Mouse (Mus musculus) lung, adult 18-20 months (tissue): ENCODE measurements around the gene Lrrc29.

Experiments
- DNase-seq, 2 experiments: peaks; one replicate each; pipeline ENCODE4 v3.0.0; 2022; ENCODE audit warnings: mixed read lengths in 2 of 2

The Lrrc29 gene

GRCm38 (mm10) chr8:105343791-105344574 lies 17.9 kb upstream of the Lrrc29 start:
- peak; percentile 48 to 76 for DNase-seq

- DNase-seq, result no peak
These were observed 16.7 kb upstream of the Lrrc29 start for GRCm38 (mm10) chr8:105342768-105343167.

DNA sequence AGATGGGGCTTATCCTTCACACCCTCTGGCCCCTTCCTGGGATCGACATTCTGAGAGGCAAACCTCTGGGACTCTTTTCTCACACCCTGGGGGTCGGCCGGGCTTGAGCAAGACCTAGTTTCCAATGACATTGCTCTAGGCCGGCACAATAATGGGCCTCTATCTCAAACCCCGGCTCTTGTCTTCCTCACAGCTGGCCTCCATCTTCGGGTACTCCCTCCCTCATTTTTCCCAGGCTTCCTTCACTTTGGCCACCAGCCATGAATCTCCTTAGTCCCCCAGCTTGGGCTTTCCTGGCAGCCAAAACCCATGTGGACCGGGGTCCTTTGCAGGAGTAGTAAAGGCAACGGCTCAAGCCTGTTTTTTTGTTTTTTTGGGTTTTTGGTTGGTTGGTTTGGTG lies 15.3 kb upstream of the Lrrc29 start:
- DNase-seq, result peak; percentile 71 to 80

DNA sequence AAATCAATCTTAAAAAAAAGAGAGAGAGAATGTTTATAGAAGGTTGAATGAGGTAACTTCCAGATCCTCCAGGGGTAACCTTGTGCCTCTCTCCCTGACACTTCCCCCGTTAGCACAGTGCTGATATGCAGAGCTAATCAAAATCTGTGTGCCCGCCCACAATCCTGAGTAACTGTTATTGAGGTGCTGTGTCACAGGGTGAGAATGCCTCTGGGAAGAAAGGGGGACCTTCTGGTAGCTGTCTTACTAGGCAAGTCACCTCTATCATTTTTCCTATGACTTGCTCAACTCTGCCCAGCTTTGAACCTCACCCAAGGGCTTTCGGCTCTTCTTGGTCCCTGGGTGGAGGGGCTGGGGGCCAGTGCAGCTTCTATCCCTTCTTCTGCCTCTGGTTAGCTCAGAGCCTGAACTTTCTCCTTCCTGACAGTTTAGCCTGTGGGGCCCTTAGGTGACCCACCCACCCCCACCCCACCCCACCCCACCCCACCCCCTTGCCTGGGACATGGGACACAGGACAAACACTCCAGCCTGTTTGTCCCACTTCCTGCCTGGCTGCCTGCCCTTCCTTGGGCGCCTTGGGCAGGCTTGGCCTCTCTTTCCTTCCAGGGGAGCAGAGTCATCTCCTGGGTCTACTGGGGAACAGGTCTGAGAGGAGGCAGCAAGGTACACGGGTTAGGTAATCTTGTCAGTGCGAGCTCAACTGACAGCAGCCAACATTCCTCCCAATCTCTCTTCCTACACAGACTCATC lies 14.0 kb upstream of the Lrrc29 start:
- peak; percentile 87 to 94 for DNase-seq

- DNase-seq, result peak in 1 of 2 experiments; percentile 2
These were observed 12.9 kb upstream of the Lrrc29 start for GRCm38 (mm10) chr8:105338992-105339391.

- DNase-seq, result no peak
These were observed 10.5 kb upstream of the Lrrc29 start for GRCm38 (mm10) chr8:105336373-105337130.

- DNase-seq, result no peak
These were observed 6.4 kb upstream of the Lrrc29 start for GRCm38 (mm10) chr8:105332523-105332922.

DNA sequence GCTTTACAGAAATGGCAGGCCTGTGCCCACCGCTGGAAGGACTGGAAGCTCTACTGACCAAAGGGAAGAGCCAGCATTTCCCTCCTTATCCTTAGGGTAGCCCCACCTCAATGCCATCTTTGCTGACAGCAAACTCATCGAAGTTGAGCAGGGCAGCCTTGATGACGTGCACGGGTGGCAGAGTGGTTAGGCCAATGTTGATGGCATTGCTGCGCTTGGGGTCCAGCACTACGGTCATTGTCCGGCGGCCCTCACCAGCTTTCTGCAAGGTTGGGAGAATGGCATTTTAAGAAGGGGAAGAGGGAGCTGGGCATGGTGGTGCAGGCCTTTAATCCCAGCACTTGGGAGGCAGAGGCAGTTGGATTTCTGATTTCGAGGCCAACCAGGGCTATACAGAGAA lies 5.9 kb upstream of the Lrrc29 start:
- peak in 1 of 2 experiments; percentile 2 for DNase-seq

DNA sequence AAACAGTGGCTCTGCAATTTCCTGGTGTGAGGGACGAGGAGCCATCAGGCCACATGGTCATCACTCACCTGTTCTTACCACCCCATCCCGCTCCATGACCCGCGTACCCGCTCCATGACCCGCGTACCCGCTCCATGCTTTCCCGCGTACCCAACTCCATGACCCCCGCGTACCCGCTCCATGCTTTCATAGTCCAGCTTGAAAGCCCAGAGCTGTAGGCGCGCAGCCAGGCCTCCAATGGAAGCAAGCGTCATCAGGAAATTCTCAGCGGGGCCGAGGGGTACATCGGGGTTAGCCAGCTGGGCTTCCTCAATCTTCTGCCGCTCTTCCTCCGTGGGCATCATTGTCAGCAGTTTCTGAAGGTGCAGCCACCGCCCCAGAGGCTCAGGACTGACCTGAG lies 5.4 kb upstream of the Lrrc29 start:
- no peak for DNase-seq

GRCm38 (mm10) chr8:105330325-105330724 lies 4.2 kb upstream of the Lrrc29 start:
- peak in 1 of 2 experiments; percentile 2 for DNase-seq

- no peak for DNase-seq
These were observed 890 bp upstream of the Lrrc29 start for GRCm38 (mm10) chr8:105326968-105327367.

- DNase-seq, result no peak
These were observed 411 bp downstream of the Lrrc29 start for GRCm38 (mm10) chr8:105325641-105326093.

- no peak for DNase-seq
These were observed 2.9 kb downstream of the Lrrc29 start for GRCm38 (mm10) chr8:105323183-105323582.

DNA sequence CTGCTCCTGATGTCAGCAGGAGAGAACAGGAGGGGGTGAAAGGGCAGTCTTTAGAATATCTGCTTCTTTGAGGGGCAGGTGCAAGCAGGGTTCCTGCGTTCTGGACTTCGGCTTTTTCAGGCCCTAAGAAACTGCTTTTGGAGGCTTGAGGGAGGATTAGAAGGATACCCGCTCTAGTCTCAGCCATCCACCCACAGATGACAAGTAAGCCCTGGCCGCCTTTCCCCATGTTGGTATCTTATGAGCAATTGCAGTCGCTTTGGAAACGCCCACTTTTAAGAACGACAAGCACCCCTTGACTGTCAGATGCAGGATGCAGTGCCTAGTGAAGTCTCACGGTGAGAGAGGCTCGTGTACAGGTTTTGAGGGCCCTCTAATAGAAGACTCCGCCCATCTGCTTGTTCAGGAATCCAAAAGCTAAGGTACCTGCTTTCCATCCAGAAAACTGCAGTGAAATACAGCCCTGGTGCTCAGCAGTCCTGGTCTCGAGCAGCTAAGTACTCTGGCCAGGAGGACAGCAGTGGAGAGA lies 7.4 kb downstream of the Lrrc29 start:
- peak; percentile 59 to 78 for DNase-seq

- peak; percentile 84 to 89 for DNase-seq
These were observed 8.1 kb downstream of the Lrrc29 start for GRCm38 (mm10) chr8:105317941-105318340.

DNA sequence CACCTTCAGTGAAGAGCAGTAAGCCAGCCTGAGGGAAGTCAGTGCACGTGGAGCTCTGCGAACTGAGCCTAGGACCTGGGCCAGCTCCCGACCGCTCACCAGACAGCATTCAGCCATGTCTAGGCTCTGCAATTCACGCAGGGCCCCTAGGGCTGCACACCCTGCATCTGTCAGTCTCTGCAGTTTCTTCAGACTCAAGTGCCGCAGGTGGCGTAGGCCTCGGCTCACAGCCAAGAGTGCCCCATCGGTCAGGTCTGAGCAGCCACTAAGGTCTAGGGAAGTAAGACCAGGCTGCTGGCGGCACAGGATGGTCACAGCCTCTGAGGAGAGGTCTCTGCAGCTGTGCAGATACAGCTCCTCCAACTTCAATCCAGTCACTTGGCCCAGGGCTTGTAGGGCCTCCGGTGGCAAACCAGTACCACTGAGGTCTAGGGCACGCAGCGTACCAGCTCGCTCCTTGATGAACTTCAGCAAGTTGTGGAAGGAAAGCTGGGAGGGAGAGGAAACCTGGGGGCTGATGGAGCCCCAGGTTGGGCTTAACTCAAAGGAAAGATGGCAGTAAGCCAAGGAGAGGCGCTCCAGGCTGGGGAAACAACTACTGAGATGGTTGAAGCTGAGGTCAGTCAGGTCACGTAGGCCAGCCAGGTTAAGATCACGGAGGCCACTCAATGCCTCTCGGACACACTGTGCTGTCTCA lies 10.9 kb downstream of the Lrrc29 start:
- DNase-seq, result peak in 1 of 2 experiments; percentile 44

- no peak for DNase-seq
These were observed 12.3 kb downstream of the Lrrc29 start for GRCm38 (mm10) chr8:105313622-105314402.

GRCm38 (mm10) chr8:105312891-105313481 lies 13.1 kb downstream of the Lrrc29 start:
- DNase-seq, result no peak

GRCm38 (mm10) chr8:105311718-105312117 lies 14.4 kb downstream of the Lrrc29 start:
- DNase-seq, result no peak

DNA sequence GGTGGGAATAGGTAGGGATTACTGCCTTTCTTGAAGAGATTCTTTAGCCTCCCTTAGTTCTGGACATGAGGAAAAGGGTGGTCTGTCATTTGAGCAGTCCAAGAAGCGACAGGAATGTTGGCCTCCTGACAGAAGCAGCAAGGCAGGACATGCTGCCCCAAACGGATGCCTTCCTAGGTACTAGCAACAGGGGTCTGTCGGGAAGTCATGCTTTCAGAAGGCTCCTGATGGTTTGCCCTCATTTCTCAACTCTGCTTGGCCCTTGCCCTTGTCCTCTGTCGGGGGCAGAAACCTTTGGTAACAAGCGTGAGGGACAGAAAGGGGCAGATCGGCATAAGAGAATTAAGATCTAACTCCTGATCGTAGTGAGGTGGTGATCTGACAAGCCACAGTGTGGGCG lies 16.0 kb downstream of the Lrrc29 start:
- no peak for DNase-seq
